Comparison of ENCODE assay signal across 8 mouse cellular contexts in the genomic region with DNA sequence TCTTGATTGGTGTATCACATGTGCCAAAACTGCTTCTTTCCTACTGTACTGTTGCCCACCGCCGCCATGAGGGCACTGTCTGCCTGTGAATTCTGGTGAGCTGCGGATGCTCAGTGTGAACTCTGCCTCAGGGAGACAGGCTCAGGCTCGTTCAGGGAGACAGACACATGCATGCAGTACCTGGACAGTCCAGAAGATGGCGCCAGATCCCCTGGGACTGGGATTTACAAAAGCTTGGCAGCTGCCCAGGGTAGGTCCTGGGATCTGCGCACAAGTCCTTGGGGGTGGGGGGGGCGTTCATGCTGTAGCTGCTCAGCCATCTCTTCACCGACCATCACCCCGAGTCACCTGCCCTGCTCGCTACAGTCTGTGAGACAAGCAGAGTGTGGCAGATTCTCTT.
A peak's percentile ranks its signal among the peaks of the same experiment; 100 is the strongest.
DNase-seq lines count a peak whose midpoint lies in the region; ATAC-seq and TF ChIP-seq lines count a peak whose summit lies in the region.

No protein-coding gene starts in this region.

- no peaks in the 10 kb centered on the region; the same call in 1 of the 2 replicates for H3K4me1 ChIP-seq in limb, embryonic 10.5 days
- no peaks in the 10 kb centered on the region for H3K4me1 ChIP-seq in testis, adult 2 months (ENCODE audit: control insufficient read depth, insufficient read depth, low read length)

- peak; percentile 60 for DNase-seq in CD4-positive, CD25-positive, alpha-beta regulatory T cell, adult 2 months (ENCODE audit: low read depth, low spot score)
- peak; percentile 82 to 83 for DNase-seq in cerebellum, postnatal 36 days
- DNase-seq in gastrocnemius, adult 2 months, result peak; percentile 71
- peak; percentile 74 for DNase-seq in kidney, adult 18-20 months
- DNase-seq in limb, embryonic 10.5 days (ENCODE audit: low spot score), result peak; percentile 92
- peak; percentile 9 to 14 for DNase-seq in natural killer cell, adult 2 months (ENCODE audit: low spot score in 2 of 2)

- intact Hi-C loops in gastrocnemius, adult 2 months (cut with DNase I), result no loop called here

- ATAC-seq in CD4-positive, CD25-positive, alpha-beta regulatory T cell, adult 4 months, result no peak

- H3K36me3 ChIP-seq in limb, embryonic 10.5 days, result no peaks in the 10 kb centered on the region
- no peaks in the 10 kb centered on the region for H3K36me3 ChIP-seq in testis, adult 2 months (ENCODE audit: control insufficient read depth, insufficient read depth, low read length)

- no peak overlapping the region for H3K4me3 ChIP-seq in gastrocnemius, adult 2 months
- H3K4me3 ChIP-seq in limb, embryonic 10.5 days, result no peak overlapping the region
- no peak overlapping the region for H3K4me3 ChIP-seq in testis, adult 2 months (ENCODE audit: control insufficient read depth, low read depth, low read length)

- no peak overlapping the region for H3K27ac ChIP-seq in gastrocnemius, adult 2 months
- H3K27ac ChIP-seq in limb, embryonic 10.5 days, result no peak overlapping the region
- no peak overlapping the region for H3K27ac ChIP-seq in testis, adult 2 months (ENCODE audit: control insufficient read depth, insufficient read depth, low read depth, low read length)

- H3K27me3 ChIP-seq in limb, embryonic 10.5 days (ENCODE audit: low read depth, poor library complexity, severe bottlenecking), result peaks cover 15% of the 10 kb centered on the region; the same call in 1 of the 2 replicates
- no peaks in the 10 kb centered on the region for H3K27me3 ChIP-seq in testis, adult 2 months (ENCODE audit: control insufficient read depth, insufficient read depth, low read length)

- 20% methylated on average over 10 of the region's 10 CpGs for WGBS in limb, embryonic 10.5 days

- no peaks in the 10 kb centered on the region for H3K9me3 ChIP-seq in limb, embryonic 10.5 days (replicated peaks)

- no peak for TF ChIP-seq POLR2A in testis, adult 2 months (IDR thresholded peaks at IDR 0.05; ENCODE audit: control insufficient read depth, low read depth, low read length)

- peak; percentile 77 for TF ChIP-seq CTCF in gastrocnemius, adult 2 months (IDR thresholded peaks at IDR 0.05)
- peak; percentile 91; the same call in 1 of the 2 replicates for TF ChIP-seq CTCF in testis, adult 2 months (IDR thresholded peaks at IDR 0.05; ENCODE audit: control insufficient read depth, insufficient read depth, insufficient replicate concordance, low read depth, low read length)

Comparison
In these comparisons a context has a peak if more than half of its experiments do, and no peak if none do; other contexts are left out.
1. DNase-seq: peak in every context shown above with its lines; median percentile 92 in limb, embryonic 10.5 days; 82 in cerebellum, postnatal 36 days; 74 in kidney, adult 18-20 months; 71 in gastrocnemius, adult 2 months; 60 in CD4-positive, CD25-positive, alpha-beta regulatory T cell, adult 2 months; 12 in natural killer cell, adult 2 months.